Mouse (Mus musculus) ovary, adult 10 weeks (tissue): Measurements from ENCODE around the gene Dpp8. TPM values are rescaled to one million over a fixed set of nuclear protein-coding genes. Genes with fewer than 3 reads are reported as not detected.

ENCODE experiments used
- polyA plus RNA-seq: library from polyadenylated mRNA; stranded (reverse); fragments of 350-450 nt; fragmentation: Illumina TruSeq; extraction: RNeasy Lipid Tissue Mini Kit (QIAGEN cat#74804); gene quantifications from one replicate; pipeline ENCODE4 v1.2.3, GENCODE M21; 2014

The Dpp8 gene
- 173 TPM for polyA plus RNA-seq

GRCm38 (mm10) chr9:65032269-65033108, at the start of gene Dpp8:
Gene Dpp8 (plus strand): TSS chr9:65032414.

GRCm38 (mm10) chr9:65020991-65021886, 11.0 kb upstream of the Dpp8 start, which contains the start of gene Hacd3:
Gene Hacd3 (minus strand): TSS chr9:65021693.

GRCm38 (mm10) chr9:65100991-65101685, 68.9 kb downstream of the Dpp8 start, which contains the start of gene Igdcc4:
Gene Igdcc4 (plus strand): TSS chr9:65101486.

Other genes starting within 250 kb of the Dpp8 start
- 36.8 TPM for gene Dennd4a, start 221.1 kb upstream of the Dpp8 start, polyA plus RNA-seq
- 0.14 TPM for gene Slc24a1, start 80.8 kb upstream of the Dpp8 start, polyA plus RNA-seq
- gene Ints14, start 71.5 kb upstream of the Dpp8 start, polyA plus RNA-seq = 32.8 TPM
- gene Hacd3, start 10.7 kb upstream of the Dpp8 start, polyA plus RNA-seq = 265 TPM
- gene Igdcc4, start 69.1 kb downstream of the Dpp8 start, polyA plus RNA-seq = 21.2 TPM
- not detected for gene Igdcc3, start 108.8 kb downstream of the Dpp8 start, polyA plus RNA-seq
- gene Parp16, start 162.9 kb downstream of the Dpp8 start, polyA plus RNA-seq = 3.8 TPM
- 6.1 TPM for gene Cilp, start 232.8 kb downstream of the Dpp8 start, polyA plus RNA-seq